Mouse (Mus musculus) kidney, postnatal 10 days (tissue): Measurements from ENCODE around the gene Fntb.
"Not testable (repeated sequence)": the region's sequence is repeated elsewhere in the genome, so short reads cannot be mapped to it uniquely, and the experiment has no call there.

Experiments
- DNase-seq: peaks from one replicate; pipeline ENCODE4 v3.0.0; 2021; ENCODE audit warnings: mixed read lengths

The Fntb gene

DNA sequence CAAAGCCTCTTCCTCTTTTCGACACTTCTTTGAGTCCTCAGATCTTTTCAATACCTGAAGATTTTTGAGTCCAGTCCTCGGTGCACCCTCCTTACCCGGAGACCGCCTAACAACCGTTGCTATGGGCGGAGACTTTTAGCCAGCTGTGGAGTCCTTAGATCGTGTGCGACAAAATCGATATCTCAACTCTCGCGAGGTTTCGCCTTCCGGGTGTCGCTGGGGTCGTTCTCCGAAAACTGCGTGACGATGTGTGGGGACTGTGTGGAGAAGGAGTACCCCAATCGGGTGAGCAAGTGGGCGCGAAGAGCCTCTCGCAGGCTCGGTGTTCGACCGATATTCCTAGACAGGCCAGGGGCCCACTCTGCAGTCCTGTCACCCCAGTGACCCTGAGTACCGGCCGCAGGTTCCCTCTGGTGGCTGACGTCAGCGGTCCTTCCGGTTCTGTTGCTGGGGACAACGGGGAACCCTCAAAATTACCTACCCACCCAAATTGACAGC is at the start of gene Fntb, which contains the start of gene Churc1:
Gene Fntb, plus strand, starts transcription at position 236 of the 498 bp plus-strand sequence.
Gene Churc1, plus strand, starts transcription at position 185 of the 498 bp plus-strand sequence.
- peak; percentile 95 for DNase-seq

DNA sequence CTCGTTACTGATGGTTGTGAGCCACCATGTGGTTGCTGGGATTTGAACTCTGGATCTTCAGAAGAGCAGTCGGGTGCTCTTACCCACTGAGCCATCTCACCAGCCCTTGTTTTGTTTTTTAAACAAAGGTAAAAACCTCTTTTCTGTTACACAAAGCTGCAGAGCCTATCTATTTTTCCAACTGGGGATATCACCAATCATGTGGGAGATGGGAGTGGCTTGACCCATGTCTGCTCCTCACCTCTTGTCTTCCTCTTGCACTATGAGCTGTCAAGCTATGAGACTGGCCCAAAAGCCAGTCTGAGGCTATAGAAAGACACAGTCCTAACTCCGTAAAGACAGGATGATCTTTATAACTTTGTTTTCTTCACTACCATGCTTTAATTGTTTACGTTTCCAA is 47.0 kb upstream of the Fntb start:
- no peak for DNase-seq

DNA sequence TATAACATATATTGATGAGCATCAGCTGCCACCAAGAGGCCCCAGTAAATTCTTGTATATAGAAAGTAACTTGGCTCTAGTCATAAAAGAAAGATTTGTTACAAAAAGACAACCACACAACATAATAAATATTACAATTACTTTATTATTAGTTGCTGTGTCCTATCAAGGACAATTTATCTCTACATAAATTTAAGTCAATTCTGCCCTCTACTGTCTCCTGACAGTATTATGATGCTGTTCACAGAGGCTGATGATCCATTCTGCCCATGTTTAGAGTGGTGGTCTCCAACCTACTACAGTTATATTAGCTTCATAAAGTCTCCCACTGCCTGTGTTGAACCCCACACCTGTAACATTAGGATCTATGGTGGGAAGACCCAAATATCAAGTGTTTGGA is 44.8 kb upstream of the Fntb start:
- no peak for DNase-seq

- DNase-seq = no peak
Observed at GRCm38 (mm10) chr12:76722026-76722425, 43.4 kb upstream of the Fntb start.

DNA sequence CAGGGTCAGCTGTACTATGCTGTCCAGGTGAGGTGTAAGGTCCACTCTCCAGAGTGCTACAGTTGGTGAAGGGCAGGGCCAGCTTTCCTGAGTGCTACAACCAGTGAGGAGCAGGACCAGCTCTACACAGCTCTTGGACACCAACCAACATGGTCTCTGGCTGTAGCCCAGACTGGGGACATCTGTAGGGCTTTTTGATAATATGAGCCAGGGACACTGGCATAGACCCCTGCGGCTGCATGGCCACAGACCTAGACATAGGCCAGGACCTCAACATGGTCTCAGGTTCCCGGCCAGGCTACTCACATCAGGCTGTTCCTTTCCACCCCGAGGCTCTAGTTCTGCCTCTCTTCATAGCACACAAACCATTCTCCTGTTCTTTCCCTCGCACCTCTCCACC is 37.4 kb upstream of the Fntb start:
- no peak for DNase-seq

DNA sequence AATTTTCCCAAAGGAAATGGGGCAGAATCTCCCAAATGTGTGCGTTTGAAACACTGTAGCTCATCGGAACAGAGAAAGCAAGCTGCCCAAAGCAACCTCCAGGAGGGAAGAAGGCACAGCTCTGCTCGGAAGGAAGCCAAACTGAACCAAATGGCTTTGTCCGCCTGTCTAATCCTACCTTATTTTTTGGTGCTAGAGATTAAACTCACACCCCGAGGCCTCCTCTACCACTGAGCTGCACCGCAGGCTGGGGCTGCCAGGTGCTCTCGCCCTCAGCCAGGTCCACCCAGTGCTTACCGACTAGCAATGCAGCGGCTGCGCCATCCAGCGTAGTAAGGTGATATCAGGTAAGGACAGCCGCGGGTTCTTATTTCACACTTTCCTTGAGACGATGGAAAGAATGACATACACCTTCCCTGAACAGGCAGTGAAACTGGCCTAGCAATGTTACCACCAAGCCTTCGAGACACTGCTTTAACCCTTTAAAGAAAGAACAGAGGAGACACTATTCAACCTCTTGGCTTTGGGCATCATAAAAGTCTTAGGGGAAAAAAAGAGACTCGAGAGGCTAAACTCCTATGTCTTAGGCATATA is 14.4 kb upstream of the Fntb start:
- no peak for DNase-seq

- DNase-seq = peak; percentile 36
Observed at GRCm38 (mm10) chr12:76752652-76753318, 12.6 kb upstream of the Fntb start.

- peak; percentile 35 for DNase-seq
Observed at GRCm38 (mm10) chr12:76765901-76766630, 677 bp downstream of the Fntb start.

DNA sequence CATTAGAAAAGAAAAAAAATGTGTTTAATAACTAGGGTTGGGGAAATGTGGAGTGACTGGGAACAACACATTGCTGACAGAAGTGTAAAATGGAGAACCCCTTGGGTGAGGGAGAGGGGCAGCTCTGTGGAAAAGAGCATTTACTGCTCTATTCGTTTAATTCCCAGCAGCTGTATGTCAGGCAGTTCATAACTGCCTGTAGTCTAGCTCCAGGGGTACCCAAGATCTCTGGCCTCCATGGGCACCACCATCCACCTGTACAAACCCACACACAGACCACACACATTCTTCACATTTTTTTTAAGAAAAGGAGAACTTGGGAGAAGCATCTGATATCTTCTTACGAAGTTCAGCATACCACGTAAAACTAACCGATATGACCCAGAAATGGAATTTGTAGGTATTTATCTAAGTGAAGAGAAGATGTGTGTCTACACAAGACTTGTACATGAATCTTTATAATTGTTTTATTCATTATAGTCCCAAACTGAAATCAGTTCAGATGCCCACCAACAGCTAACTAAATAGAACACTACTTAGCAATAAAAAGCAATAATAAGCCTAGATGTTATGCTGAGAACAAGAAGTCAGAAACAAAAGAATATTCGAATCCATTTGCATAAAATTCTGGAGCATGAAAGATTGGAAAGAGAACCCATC is 5.6 kb downstream of the Fntb start:
- no peak for DNase-seq

- no peak for DNase-seq
Observed at GRCm38 (mm10) chr12:76771540-76771939, 6.2 kb downstream of the Fntb start.

DNA sequence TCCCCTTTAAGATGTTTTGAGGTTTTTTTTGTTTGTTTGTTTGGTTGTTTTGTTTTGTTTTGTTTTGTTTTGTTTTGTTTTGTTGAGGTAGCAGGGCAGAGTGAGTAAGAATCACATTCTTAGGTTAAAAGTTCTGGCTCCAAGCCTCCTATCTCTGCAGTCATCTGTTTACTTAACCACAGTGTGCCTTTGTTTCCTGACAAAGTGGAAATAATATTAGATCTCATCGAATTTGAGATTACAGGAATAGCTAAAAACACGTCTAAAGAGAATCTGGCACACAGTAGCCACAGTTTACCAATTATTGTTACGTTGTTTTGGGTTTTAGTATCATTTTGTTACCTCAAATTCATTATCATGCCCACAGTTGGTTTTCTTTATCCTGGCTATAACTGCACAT is 9.3 kb downstream of the Fntb start:
- DNase-seq = no peak

DNA sequence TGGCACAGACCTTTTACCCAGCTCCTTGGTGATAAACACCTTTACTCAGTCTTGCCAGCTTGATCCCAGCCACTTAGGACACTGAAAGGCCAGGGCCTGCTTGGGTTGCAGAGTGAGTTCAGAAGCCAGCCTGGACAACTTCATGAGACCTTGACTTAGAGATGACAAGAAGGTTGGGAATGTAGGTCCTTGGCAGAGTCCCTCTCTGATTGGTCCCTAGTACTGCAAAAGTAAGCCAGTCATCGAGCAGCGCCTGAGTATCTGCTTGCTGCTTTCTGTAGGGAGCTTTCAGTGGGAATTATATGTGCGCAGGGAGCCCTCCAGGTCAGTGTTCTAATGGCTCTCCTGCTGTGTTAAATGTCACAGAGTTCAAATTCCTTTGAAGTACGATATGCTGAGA is 9.7 kb downstream of the Fntb start:
- no peak for DNase-seq

DNA sequence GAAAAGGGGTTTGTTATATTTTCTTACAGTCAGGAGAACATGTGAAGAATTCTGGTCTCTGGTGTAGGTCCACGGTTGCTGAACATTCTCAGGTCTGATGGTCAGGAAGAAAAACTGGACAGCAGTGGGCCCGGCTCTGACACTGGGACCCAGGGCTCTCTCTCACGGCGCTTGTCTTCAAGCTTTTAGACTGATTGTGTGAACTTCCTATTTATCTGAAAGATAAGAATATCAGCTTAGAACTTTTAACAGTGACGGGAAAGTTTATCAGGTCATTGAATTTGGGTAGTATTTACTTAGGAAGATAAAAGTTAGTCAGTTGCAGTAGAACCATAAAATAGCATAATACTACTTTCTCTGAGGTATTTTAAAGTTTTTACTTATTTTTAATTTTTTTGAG is 11.5 kb downstream of the Fntb start:
- no peak for DNase-seq

DNA sequence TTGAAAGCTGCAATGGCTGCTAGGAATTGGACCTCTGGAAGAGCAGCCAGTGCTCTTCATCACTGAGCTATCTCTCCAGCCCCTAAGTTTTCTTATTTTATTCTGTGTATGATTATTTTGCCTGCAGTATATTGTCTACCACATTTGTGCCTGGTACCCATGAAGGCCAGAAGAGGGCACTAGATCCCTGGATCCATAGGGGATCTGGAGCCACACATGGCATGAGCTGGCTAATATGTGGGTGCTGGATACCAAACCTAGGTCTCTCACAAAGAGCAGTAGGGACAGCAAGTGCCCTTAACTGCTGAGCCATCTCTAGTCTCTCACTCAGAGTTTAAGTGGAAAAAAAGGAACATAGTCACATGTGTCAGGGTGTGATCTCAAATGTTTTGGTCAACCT is 12.5 kb downstream of the Fntb start:
- no peak for DNase-seq

DNA sequence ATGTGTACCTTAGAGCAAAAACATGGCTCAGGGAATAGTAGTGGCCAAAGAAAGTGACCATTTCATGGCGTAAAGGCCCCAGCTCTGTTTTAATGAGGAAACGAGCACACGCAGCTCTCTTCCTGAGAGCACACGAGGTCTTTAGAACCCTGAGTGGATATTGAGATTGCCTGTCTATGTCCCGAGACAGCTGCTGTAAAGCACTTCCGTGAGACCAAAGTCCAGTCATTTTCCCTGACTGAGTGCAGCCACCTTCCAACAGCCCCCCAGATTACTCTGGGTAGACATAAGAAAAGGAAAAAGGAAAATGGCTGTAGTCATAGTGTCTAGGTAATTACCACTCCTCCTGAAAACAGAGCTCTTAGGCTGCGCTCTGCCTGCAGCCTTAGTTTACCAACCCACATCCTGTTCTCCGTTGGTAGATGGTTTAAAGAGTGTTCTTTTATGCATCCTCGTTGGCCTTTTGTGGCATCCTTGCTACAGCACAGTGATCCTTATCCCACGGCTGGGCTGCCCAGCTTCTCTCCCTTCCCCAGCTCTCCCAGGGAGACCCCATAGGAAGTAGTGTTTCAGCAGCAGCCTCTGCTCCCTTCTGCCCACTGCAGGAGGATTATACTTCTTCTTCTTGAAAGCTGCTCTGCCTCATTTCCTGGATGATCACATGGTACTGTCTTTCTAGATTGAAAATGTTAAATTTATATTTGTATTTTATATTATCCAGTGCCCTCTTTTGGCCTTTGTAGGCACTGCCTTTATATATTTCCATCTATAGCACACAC is 13.1 kb downstream of the Fntb start:
- no peak for DNase-seq

- DNase-seq = no peak
Observed at GRCm38 (mm10) chr12:76779951-76780350, 14.6 kb downstream of the Fntb start.

- no peak for DNase-seq
Observed at GRCm38 (mm10) chr12:76780639-76781468, 15.5 kb downstream of the Fntb start.

- DNase-seq = no peak
Observed at GRCm38 (mm10) chr12:76784056-76784619, 18.7 kb downstream of the Fntb start.

DNA sequence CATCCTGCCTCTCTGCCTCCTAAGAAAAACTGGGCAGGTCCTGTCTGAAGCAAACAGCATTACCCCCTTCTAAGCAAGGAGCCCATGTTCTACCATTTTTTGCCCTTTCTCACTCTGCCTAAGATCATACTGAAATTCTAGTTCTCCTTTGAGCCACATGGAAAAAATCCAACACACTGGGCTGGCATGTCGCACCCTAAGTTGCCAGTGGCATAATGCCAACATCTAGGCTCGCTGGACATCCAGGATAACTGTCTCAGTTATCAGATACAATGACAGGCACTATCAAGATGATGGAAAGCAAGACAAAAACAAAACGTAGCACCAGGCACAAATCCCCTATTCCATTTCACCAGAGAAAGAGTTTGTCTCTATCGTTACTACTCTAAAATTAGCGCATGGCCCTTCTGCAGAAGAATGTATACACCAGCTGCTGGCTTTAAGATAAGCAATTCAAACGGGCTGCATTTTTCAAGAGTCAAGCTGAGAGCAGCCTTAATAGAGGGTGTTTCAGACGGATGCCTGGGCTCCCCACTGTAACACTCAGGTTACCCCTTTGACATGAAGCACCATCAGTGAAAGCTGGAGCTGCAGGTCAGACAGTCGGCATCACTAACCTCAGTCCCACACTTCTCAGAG is 25.2 kb downstream of the Fntb start:
- no peak for DNase-seq

DNA sequence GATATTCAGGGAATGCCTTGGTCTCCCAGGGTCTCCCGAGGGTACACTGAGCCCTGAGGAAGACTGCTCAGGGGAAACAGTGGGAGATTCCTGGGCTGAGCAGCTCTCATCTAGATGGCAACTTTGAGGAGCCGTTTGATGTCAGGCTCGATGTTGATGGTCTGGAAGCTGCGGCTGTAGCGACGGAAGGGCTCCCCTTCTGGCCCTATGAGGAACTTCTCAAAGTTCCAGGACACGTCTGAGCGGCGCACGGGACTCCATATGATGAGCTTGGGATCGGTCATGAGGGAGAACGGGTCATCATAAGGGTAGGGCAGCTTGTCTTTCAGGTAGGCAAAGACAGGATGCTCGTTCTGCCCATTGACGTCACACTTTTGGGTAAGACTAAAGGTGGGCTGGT is 27.2 kb downstream of the Fntb start:
- not testable (repeated sequence) for DNase-seq

DNA sequence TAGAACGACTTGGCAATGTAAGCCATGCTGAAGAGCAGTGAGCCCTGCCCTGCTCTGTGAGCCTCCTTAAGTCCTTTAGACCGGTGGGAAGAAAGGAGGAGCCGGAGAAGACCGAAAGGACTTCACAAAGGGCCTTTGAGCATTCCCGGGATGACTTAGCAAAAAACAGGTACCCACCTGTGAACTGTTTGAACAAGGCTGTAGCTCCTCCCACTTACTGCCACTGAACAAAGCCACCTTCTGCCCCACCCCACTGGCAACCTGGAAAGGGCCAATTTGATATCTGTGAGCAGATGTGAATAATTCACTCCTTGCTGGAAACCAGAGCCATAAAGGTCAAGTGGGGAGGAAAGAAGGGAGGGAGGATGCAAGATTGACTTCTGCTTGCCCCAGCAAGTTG is 30.0 kb downstream of the Fntb start, which contains the start of gene Gpx2:
Gene Gpx2, minus strand, starts transcription at position 205 of the 400 bp plus-strand sequence.
- DNase-seq = no peak
